Mouse (Mus musculus) layer of hippocampus, postnatal 10 days (tissue): ENCODE results near the gene Ubald2. TPM values are rescaled to one million over a fixed set of nuclear protein-coding genes. Genes with fewer than 3 reads are reported as not detected.
"Not testable (repeated sequence)": the region's sequence is repeated elsewhere in the genome, so short reads cannot be mapped to it uniquely, and the experiment has no call there.

Source experiments
- DNase-seq, 2 experiments: peaks; one replicate each; pipeline ENCODE4 v3.0.0; 2021; ENCODE audit warnings: low spot score in 2 of 2
- total RNA-seq, 2 experiments: library from RNA; stranded (reverse); gene quantifications; 2 replicates each; pipeline ENCODE4 v1.2.3; 2021

The Ubald2 gene
- total RNA-seq, 2 experiments from 2014 or later: 35.7 to 46.1 TPM

GRCm38 (mm10) chr11:116413631-116414022, 20.3 kb upstream of the Ubald2 start:
- no peak for DNase-seq

DNA sequence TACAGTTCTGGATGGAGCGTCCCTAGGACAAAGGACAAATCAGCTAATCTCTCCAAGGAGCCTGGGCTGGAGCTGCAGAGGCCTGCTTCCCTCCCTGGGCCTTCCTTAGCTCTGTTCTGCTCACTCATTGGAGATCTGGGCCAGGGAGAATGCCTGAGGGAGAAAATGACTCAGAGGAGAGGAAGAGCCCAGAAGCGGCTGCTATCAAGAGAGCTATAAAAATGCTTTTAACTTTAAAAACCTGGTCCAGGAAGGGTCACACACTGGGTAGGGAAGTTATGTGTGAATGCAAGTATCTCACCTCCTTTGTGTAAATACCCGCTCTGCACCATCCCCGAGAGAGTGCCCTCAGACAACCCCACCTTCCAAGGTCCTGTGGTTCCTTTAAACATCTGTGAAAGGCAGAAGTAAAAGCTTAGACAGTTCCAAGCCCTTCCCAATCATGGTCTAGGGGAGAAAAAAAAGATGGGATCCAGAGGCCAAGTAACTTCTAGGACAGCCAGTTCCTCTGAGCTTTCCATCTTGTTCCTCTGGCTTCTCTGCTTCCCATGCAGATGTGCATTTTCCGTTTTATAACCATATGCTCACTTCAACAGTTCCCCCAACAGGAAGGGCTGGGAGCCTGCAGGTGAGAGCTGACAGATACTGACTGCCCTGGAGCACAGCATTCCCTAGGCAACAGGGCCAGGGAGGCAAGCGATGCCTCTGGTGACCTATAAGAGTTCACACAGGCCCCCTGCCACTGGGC, 17.5 kb upstream of the Ubald2 start:
- no peak for DNase-seq

GRCm38 (mm10) chr11:116417054-116417453, 16.8 kb upstream of the Ubald2 start:
- no peak for DNase-seq

- DNase-seq: no peak
These were observed 15.6 kb upstream of the Ubald2 start for GRCm38 (mm10) chr11:116418194-116418840.

DNA sequence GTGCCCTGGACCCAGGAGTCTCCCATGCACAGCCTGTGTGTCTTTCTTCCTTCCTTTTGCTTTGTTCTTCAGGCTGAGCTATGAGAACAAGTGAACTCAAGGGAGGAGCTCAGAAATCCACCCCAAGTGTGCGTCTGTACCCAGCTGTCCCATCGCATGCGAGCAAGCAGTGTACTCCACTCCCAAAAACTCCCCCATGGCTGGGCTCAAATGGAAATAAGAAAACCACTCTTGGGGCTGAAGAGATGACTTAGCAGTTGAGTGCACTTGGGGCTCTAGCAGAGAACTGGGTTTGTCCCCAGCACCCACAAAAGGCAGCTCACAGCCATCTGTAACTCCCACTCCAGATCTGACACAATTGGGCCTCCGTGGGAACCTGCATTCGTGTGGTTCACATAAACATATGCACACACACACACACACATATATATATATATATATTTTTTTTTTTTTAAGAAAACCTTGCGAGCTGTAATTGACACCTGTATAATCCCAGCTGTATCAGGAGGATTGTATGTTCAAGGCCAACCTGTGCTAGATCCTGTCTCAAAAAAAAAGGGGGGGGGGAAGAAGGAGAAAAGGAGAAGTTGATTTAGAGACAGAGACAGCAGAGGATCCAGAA, 14.9 kb upstream of the Ubald2 start:
- no peak for DNase-seq

DNA sequence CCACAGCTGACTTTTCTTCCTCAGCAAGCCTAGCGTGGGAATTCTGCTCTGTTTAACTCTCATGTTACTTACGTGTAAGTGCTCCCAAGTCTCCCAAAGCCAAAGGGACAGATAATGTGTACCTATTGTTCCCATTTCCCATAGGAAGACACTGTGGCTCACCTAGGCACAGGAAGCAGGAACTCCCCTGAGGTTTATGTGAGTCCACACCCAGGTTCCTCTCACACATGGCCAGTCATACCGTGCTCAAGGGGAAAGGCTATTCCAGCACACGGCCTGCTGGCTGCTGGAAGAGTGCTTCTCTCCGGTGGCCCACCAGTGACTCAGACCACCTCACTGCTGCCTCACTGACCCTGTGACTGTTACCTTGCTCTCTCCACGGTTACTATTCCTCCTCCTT, 12.8 kb upstream of the Ubald2 start:
- DNase-seq: no peak

DNA sequence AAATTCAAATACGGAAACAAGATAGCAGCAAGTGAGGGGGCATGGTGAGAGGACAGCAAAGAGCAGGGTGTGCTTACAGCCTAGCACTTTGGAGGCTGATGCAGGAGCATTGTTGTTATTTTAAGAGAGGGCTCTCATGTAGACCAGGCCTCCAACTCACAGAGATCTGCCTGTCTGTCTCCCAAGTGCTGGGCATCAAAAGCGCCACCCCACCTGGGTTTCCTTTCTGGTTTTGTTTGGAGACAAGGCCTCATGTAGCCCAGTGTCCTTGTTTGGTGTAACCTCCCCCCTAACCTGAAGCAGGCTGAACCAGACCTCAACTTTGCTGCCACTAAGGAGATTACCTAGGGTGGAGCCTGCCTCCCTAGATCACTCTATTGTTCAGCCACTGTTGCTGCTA, 11.3 kb upstream of the Ubald2 start:
- DNase-seq: no peak

DNA sequence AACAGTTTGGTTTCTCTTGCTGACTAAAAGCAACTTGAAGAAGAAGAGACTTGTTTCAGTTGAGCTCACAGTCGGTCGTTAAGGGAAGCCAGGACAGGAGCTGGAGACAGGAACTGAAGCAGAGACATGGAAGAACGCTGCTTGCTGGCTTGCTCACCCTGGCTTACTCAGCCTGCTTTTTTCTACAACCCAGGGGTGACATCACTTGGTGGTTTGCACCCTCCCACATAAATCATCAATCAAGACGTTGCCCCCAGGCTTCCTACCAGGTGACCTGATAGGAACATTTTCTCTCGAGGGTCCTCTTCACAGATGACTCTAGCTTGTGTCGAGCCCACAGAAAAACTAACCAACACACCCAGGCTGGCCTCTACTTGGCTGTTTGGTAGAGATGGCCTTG, 10.7 kb upstream of the Ubald2 start:
- no peak for DNase-seq

DNA sequence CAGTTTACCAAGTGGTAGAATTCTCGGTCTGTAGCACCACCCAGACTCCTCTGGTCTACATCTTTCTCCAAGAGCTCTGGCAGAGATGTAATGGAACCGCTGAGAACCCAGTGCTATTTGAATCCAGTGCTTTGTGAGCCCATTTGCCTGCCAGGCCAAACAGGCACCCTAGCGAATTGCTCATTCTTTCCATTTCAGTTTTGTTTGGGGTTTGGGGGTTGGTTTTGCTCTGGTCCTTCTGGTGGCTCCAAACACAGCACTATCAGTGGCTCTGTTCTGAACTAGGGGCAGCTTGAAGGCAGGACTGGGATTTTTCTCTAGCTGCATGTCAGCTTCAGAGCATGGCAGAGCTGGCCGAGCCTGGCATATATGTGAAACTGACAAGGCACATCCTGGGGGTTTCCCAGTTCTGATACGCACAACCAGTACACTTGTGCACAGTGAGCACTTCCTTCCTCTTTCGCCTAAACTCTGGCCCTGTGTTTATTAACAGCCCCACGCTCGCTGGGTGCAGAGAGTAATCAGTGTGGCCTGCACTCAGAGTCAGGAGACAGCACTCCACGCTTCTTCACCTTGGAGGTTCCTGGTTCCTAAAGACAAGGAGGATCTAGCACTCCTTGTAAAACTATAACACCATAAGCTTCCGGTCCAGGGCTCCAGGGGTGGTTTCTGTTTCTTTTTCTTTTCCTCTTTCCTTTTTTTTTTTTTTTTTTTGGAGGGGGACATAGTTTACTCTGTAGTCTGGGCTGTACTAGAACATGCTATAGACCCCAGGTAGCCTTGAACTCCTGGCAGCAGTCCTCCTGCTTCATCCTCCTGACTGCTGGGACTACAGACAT, 9.9 kb upstream of the Ubald2 start:
- no peak for DNase-seq

DNA sequence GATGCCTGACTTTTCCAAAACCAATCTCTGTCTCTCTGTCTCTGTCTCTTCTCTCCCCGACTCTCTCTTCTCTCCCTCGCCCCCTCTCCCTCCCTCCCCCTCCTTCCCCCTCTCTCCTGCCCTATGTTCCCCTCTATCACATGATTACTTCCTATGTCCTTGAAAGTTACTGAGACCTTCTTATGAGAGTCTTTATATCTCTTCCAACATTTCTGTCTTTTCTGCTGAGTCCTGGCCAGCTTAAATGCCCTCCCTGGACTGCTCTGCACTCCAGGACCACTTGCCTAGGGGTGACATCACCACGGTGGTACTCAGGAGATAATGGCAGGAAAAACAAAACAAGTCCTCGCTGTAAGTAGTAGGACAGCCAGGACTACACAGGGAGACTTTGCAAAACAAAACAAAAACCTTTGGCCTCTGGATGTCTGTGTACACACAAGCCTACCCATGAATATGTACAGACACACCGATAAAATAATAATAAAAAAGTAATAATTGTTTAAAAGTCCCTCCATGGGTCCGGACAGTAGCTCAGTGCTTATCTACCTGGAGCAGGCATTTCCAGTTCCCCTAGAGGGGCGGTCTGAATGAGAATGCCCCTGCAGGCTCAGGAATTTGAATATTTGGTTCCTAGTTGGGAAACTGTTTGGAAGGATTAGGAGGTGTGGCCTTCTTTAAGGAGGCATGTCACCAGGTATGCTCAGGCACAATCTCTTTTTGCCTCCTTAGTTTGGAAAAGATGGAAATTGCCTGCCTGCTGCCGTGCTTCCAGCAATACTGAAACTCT, 9.1 kb upstream of the Ubald2 start:
- DNase-seq: no peak

DNA sequence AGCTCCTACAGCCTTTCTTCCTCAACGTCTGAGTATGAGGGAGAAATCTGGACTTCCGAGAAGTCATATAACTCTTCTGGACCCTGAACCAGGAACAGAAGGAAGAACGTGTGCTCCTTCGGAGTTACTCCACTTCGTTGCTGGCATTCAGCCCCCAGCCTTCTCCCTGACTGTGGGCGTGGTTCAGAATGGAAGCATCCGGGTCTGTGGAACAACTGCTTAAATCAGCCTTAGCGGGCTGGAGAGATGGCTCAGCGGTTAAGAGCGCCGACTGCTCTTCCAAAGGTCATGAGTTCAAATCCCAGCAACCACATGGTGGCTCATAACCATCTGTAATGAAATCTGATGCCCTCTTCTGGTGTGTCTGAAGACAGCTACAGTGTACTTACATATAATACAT, 7.6 kb upstream of the Ubald2 start:
- DNase-seq: not testable (repeated sequence)

DNA sequence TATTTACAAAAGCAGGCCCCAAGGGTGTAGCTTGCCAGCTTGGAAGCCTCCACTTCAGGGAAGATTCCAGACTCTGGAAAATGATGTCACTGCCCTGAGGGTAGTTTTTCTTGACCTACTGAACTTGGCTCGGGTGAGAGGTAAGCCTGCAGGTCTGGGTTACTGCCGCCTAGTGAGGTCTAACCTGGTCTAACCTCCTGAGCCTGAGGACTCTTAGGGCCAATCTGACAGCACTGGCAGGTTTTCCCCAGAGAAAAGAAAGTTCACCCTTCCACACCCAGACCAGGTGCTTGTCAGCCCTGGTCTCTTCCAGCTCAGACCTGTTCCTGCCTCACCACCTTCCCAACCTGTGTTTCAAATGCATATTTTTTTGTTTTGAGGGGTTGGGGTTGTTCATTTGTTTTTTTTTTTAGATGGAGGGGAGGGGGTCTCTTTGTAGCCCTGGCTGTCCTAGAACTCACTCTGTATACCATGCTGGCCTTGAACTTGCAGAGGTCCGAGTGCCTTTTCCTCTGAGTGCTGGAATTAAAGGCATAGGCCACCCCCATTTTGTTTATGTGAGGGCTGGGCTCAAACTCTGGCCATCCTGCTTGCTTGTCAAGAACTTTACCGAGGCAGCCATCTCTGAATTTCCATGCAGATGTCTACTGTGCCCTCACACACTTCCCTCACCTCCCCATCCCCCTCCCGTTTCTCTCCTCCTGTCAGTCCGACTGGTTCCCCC, 6.9 kb upstream of the Ubald2 start:
- DNase-seq: no peak

GRCm38 (mm10) chr11:116428872-116429859, 4.7 kb upstream of the Ubald2 start:
- DNase-seq: no peak

DNA sequence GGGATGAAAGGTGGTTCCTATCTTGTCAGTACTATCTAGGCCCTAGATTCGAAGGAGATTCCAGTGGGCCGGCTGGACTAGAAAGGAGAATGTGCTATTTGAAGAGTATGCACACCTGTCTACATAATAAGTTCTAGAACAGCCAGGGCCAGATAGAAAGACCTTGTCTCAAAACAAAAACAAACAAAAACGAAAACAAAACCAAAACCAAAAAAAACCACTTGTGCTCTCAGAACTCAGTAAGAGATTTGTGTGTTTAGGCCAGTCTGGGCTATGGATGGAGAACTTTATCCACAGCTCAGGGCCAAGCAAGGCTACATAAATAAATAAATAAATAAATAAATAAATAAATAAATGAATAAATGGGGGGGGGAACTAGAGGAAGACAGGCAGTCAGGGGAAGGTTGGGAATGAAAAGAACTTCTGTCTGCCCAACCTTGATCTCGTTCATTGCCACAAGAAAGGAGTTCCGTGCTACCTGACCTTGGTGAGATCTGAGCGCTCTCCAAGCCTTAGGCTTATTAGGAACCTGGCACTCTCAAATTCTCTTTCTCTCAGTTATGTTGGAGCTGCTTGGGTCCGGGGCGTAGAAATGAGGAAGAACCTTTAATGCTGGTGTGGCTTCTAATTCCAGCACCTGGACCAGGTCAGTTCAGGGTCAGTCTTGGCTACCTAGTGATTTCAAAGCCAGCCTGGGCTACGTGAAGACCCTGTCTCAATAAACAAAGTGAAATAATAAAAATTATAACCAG, 3.9 kb upstream of the Ubald2 start:
- DNase-seq: no peak

GRCm38 (mm10) chr11:116430723-116431427, 3.0 kb upstream of the Ubald2 start:
- DNase-seq: no peak

DNA sequence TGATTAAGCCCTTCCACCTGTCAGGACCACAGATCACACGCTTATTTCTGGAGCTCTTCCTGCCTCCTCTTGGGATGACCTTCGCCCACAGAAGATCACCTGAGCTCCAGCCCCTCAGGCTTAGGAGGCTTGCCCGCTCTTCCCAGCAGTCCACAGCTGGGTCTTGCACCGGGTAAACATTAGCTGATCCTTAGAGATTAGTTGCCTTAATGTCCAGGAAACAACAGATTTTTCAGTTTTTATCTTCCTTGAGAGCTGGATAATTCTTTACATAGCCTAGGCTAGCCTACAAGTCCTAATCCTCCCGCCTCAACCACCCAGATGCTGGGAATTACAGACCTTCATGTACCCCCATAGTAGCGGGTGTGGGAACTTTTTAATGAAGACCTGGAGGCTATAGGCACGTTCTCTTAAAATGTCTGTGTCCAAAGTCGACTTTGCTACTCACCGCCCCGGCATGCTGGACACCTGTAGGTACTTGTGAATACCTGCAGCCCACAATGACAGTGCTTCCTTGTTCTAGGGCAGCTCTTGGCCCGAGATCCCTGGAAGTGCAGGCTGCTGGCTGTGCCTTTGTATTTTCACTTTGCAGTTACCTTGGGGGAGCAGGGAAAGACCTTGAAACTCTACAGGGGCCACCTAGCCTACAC, 2.3 kb upstream of the Ubald2 start:
- no peak for DNase-seq

DNA sequence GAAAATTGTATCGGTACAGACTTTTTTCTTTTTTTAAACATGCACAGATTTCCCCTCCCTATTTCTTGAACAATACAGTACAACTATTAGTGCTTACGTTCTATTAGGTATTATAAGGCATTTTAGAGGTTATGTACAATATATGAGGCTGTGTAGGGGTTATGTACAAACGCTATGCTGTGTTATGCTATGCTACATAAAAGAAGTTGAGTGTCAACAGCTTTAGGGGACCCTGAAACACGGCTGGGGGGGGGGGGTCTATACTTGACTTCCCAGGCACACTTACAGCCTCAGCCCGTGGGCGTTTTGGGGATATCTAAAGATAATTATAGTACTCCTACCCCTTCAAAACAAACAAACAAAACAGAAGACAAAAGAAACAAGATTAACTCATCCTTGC, 1.8 kb upstream of the Ubald2 start:
- no peak for DNase-seq
